Comparison of ENCODE assay signal across 12 mouse cellular contexts in genomic region chr7:73423236-73423635, GRCm38 (mm10). TPM values are rescaled to one million over a fixed set of nuclear protein-coding genes. Genes with fewer than 3 reads are reported as not detected.
DNase-seq lines count a peak whose midpoint lies in the region; ATAC-seq and TF ChIP-seq lines count a peak whose summit lies in the region.
"Had no signal": no experiment of that assay in that cellular context is flagged by ENCODE, and none has a peak within 500 bp of the region (broad histone marks: within the 10 kb centered on the region; RNA-seq: fewer than 3 reads in every experiment).

No protein-coding gene starts in this region.

- ATAC-seq in midbrain, embryonic 11.5 days (ENCODE audit: low FRiP score): no peak
- ATAC-seq in midbrain, postnatal 0 days (ENCODE audit: low FRiP score): no peak
- ATAC-seq in liver, embryonic 12.5 days: no peak

- H3K4me1 ChIP-seq in midbrain, embryonic 11.5 days (ENCODE audit: control insufficient read depth, insufficient read depth, low read length): peaks cover 45% of the 10 kb centered on the region
- H3K4me1 ChIP-seq in midbrain, postnatal 0 days (ENCODE audit: insufficient read depth, low read length): 0 out of 2 replicates have a peak, but pooled peaks cover 2% of the 10 kb centered on the region
- 0 out of 2 replicates have a peak, but pooled peaks cover 4% of the 10 kb centered on the region for H3K4me1 ChIP-seq in liver, embryonic 12.5 days

- peak overlapping the region; percentile 66 for H3K27ac ChIP-seq in gastrocnemius, adult 2 months
- peak overlapping the region; percentile 13; the same call in 1 of the 2 replicates for H3K27ac ChIP-seq in midbrain, embryonic 11.5 days (ENCODE audit: low read depth, low read length)
- H3K27ac ChIP-seq in midbrain, postnatal 0 days (ENCODE audit: low read depth, low read length): no peak overlapping the region
- peak overlapping the region; percentile 64 for H3K27ac ChIP-seq in left cerebral cortex, adult 2 months
- no peak overlapping the region for H3K27ac ChIP-seq in liver, embryonic 12.5 days
- H3K27ac ChIP-seq: limb, embryonic 13.5 days; neural tube, embryonic 12.5 days had no signal

- TF ChIP-seq CTCF in gastrocnemius, adult 2 months (IDR thresholded peaks at IDR 0.05): no peak
- no peak for TF ChIP-seq CTCF in midbrain, postnatal 0 days (IDR thresholded peaks at IDR 0.05)
- TF ChIP-seq CTCF in left cerebral cortex, adult 2 months (IDR thresholded peaks at IDR 0.05): no peak

- intact Hi-C loops in gastrocnemius, adult 2 months (cut with DNase I): loop anchor here (2.0 kb wide), 3 partner anchors 46 to 1022 kb away; no protein-coding TSS in a partner anchor
- intact Hi-C loops in gastrocnemius, postnatal 14 days (cut with DNase I; ENCODE audit: low total_unique reads): loop anchor here (5.0 kb wide), 1 partner anchor 1021 kb away; no protein-coding TSS in a partner anchor
- intact Hi-C loops in left cerebral cortex, adult 2 months (cut with DNase I): loop anchor here (5.0 kb wide), 1 partner anchor 396 kb away; no protein-coding TSS in a partner anchor

- peak; percentile 83 for DNase-seq in gastrocnemius, adult 2 months
- DNase-seq in gastrocnemius, postnatal 14 days: no peak
- no peak for DNase-seq in midbrain, embryonic 11.5 days (ENCODE audit: low spot score, missing footprints)
- DNase-seq in midbrain, postnatal 0 days (ENCODE audit: low spot score): no peak
- DNase-seq in left cerebral cortex, adult 2 months (ENCODE audit: extremely low spot score in 1 of 2, low spot score in 2 of 2): peak in 1 of 2 experiments; percentile 59
- DNase-seq in right cerebral cortex, postnatal 4 days: peak; percentile 44
- DNase-seq in urinary bladder, postnatal 4 days (ENCODE audit: low spot score in 2 of 2): no peak
- DNase-seq: lung, postnatal 36 days had no signal

- H3K27me3 ChIP-seq in midbrain, embryonic 11.5 days (ENCODE audit: control insufficient read depth, insufficient read depth, low read length): no peaks in the 10 kb centered on the region
- H3K27me3 ChIP-seq in midbrain, postnatal 0 days (ENCODE audit: insufficient read depth, low read length): no peaks in the 10 kb centered on the region
- H3K27me3 ChIP-seq in liver, embryonic 12.5 days (replicated peaks): no peaks in the 10 kb centered on the region
- H3K27me3 ChIP-seq: heart, embryonic 12.5 days; limb, embryonic 13.5 days; neural tube, embryonic 12.5 days had no signal

- H3K4me2 ChIP-seq in midbrain, embryonic 11.5 days: no peak overlapping the region
- H3K4me2 ChIP-seq in midbrain, postnatal 0 days (ENCODE audit: low read depth, low read length, poor library complexity, severe bottlenecking): no peak overlapping the region
- H3K4me2 ChIP-seq in liver, embryonic 12.5 days: no peak overlapping the region
- H3K4me2 ChIP-seq: heart, embryonic 12.5 days; limb, embryonic 13.5 days; neural tube, embryonic 12.5 days had no signal

- WGBS in midbrain, embryonic 11.5 days: 78% methylated on average over 13 of the region's 13 CpGs
- 74% methylated on average over 13 of the region's 13 CpGs for WGBS in midbrain, postnatal 0 days
- 70% methylated on average over 13 of the region's 13 CpGs for WGBS in liver, embryonic 12.5 days (ENCODE audit: insufficient replicate concordance)

- peaks cover 12% of the 10 kb centered on the region for H3K36me3 ChIP-seq in midbrain, embryonic 11.5 days (ENCODE audit: control insufficient read depth, insufficient read depth, low read length)
- peaks cover 13% of the 10 kb centered on the region for H3K36me3 ChIP-seq in midbrain, postnatal 0 days (ENCODE audit: insufficient read depth, low read length)
- H3K36me3 ChIP-seq in liver, embryonic 12.5 days: peaks cover 20% of the 10 kb centered on the region

- no peak overlapping the region for H3K4me3 ChIP-seq in gastrocnemius, adult 2 months
- no peak overlapping the region for H3K4me3 ChIP-seq in midbrain, embryonic 11.5 days (ENCODE audit: low read depth, low read length)
- H3K4me3 ChIP-seq in midbrain, postnatal 0 days (ENCODE audit: low read depth, low read length): no peak overlapping the region
- H3K4me3 ChIP-seq in left cerebral cortex, adult 2 months: no peak overlapping the region
- no peak overlapping the region for H3K4me3 ChIP-seq in liver, embryonic 12.5 days
- H3K4me3 ChIP-seq: heart, embryonic 12.5 days; limb, embryonic 13.5 days; neural tube, embryonic 12.5 days had no signal

- H3K9me3 ChIP-seq in midbrain, embryonic 11.5 days (ENCODE audit: control insufficient read depth, low read length): no peaks in the 10 kb centered on the region
- H3K9me3 ChIP-seq in midbrain, postnatal 0 days (ENCODE audit: low read length): no peaks in the 10 kb centered on the region
- no peaks in the 10 kb centered on the region for H3K9me3 ChIP-seq in liver, embryonic 12.5 days (replicated peaks)
- H3K9me3 ChIP-seq: heart, embryonic 12.5 days; limb, embryonic 13.5 days; neural tube, embryonic 12.5 days had no signal

- no peak overlapping the region for H3K9ac ChIP-seq in midbrain, embryonic 11.5 days (ENCODE audit: low read length)
- H3K9ac ChIP-seq in midbrain, postnatal 0 days (replicated peaks; ENCODE audit: low read length, poor library complexity, severe bottlenecking): no peak overlapping the region
- no peak overlapping the region for H3K9ac ChIP-seq in liver, embryonic 12.5 days
- H3K9ac ChIP-seq: heart, embryonic 12.5 days; limb, embryonic 13.5 days; neural tube, embryonic 12.5 days had no signal

RNA-seq across cellular contexts. Expression of gene Rgma, which starts 47.9 kb away (rescaled TPM):
- 10 to 100 TPM; 46.1 to 52.4 TPM for total RNA-seq in gastrocnemius, adult 2 months (2021)
- total RNA-seq in gastrocnemius, postnatal 14 days (2021): 10 to 100 TPM; 53.4 to 73.5 TPM
- polyA plus RNA-seq in midbrain, embryonic 11.5 days (2014; fragmentation: Nextera tagmentation; extraction: Ambion mirVana): 43.9 and 47.5 TPM in 2 replicates
- 129 and 160 TPM in 2 replicates for total RNA-seq in midbrain, postnatal 0 days (2014; rRNA removed)
- 42.7 and 42.9 TPM in 2 replicates for polyA plus RNA-seq in midbrain, postnatal 0 days (2015; fragmentation: Nextera tagmentation; extraction: Ambion mirVana)
- total RNA-seq in left cerebral cortex, adult 2 months (2021): 10 to 100 TPM; 52.3 to 54.6 TPM
- polyA plus RNA-seq in liver, embryonic 12.5 days (2016; fragmentation: Nextera tagmentation; extraction: Ambion mirVana): 0.55 and 0.89 TPM in 2 replicates

Comparison
In these comparisons a context has a peak if more than half of its experiments do, and no peak if none do; other contexts are left out.
1. DNase-seq: peak in gastrocnemius, adult 2 months (single experiment) and right cerebral cortex, postnatal 4 days (single experiment); none in gastrocnemius, postnatal 14 days (single experiment), midbrain, embryonic 11.5 days (single experiment), midbrain, postnatal 0 days (single experiment) and urinary bladder, postnatal 4 days (0 of 2).
2. H3K27ac ChIP-seq: peak in gastrocnemius, adult 2 months (single experiment), midbrain, embryonic 11.5 days (single experiment) and left cerebral cortex, adult 2 months (single experiment); none in midbrain, postnatal 0 days (single experiment) and liver, embryonic 12.5 days (single experiment).